Mouse (Mus musculus) forebrain, postnatal 0 days (tissue): ENCODE data around the gene Samhd1. TPM values are rescaled to one million over a fixed set of nuclear protein-coding genes. Genes with fewer than 3 reads are reported as not detected.

Source experiments
- ATAC-seq: fragments of 200-750 bp; cut with Nextera tagmentation; 2 replicates; pipeline ENCODE4 v1.8.0; 2017; ENCODE audit warnings: mild to moderate bottlenecking, moderate library complexity
- DNase-seq: peaks from one replicate; pipeline ENCODE4 v3.0.0-alpha.2; 2015
- H3K27ac ChIP-seq: fragments of 300-500 bp; sonication (generic); 2 replicates; pipeline ENCODE4 v1.5.1; 2014; ENCODE audit warnings: low read depth, mild to moderate bottlenecking, antibody characterized with exemption, low read length, moderate library complexity, mixed read lengths
- H3K27me3 ChIP-seq: fragments of 300-500 bp; sonication (generic); 2 replicates; pipeline ENCODE4 v1.6.1; 2014; ENCODE audit warnings: mild to moderate bottlenecking, low read length, mixed read lengths; ENCODE audit not compliant: insufficient read depth
- H3K36me3 ChIP-seq: fragments of 300-500 bp; sonication (generic); 2 replicates; pipeline ENCODE4 v1.6.1; 2014; ENCODE audit warnings: mild to moderate bottlenecking, moderate library complexity; ENCODE audit not compliant: insufficient read depth
- H3K4me1 ChIP-seq: fragments of 300-500 bp; sonication (generic); 2 replicates; pipeline ENCODE4 v1.6.1; 2014; ENCODE audit warnings: antibody characterized with exemption; ENCODE audit not compliant: insufficient read depth
- H3K4me2 ChIP-seq: fragments of 300-500 bp; sonication (generic); 2 replicates; pipeline ENCODE4 v1.6.1; 2014; ENCODE audit warnings: low read depth, mild to moderate bottlenecking, moderate library complexity
- H3K4me3 ChIP-seq: fragments of 300-500 bp; sonication (generic); 2 replicates; pipeline ENCODE4 v1.5.1; 2014; ENCODE audit warnings: low read depth, low read length, mixed read lengths
- H3K9ac ChIP-seq: fragments of 300-500 bp; sonication (generic); 2 replicates; pipeline ENCODE4 v1.6.1; 2014; ENCODE audit warnings: mild to moderate bottlenecking
- H3K9me3 ChIP-seq: fragments of 300-500 bp; sonication (generic); 2 replicates; pipeline ENCODE4 v1.6.1; 2016; ENCODE audit warnings: low read length
- CTCF ChIP-seq: sonication (generic); IDR thresholded peaks from 2 replicates; pipeline ENCODE4 v1.5.1; 2016; ENCODE audit warnings: antibody characterized with exemption, control low read depth, low read depth
- WGBS: fragments of 180-500 bp; shearing (Covaris S2); extraction: QIAGEN DNeasy Blood & Tissue Kit; methylation state at CpG from one replicate; pipeline ENCODE4 v1.1.7; 2014; 5-methylcytosine and 5-hydroxymethylcytosine counted together
- polyA plus RNA-seq: library from polyadenylated mRNA; unstranded; fragments of >200 nt; fragmentation: Nextera tagmentation; extraction: Ambion mirVana; gene quantifications from 2 replicates; pipeline ENCODE4 v1.2.1, GENCODE M21; 2015
- total RNA-seq: library from RNA; depleted of rRNA; stranded (reverse); fragments of >200 nt; gene quantifications from 2 replicates; pipeline ENCODE4 v1.2.3, GENCODE M21; 2014; rRNA removed

Samhd1 gene
- total and polyA plus RNA-seq, 2 experiments from 2014 or later = 8.0 to 18.5 TPM

- Histone ChIP-seq H3K4me1 (peaks cover 34% of the 10 kb centered on the region), H3K9me3 (no peaks in the 10 kb centered on the region), H3K4me3 (no peak overlapping the region), H3K27ac (peak overlapping the region; percentile 89), H3K9ac (peak overlapping the region; percentile 14; the same call in 1 of the 2 replicates), H3K27me3 (no peaks in the 10 kb centered on the region), H3K4me2 (no peak overlapping the region), H3K36me3 (peaks cover 41% of the 10 kb centered on the region)
- TF ChIP-seq CTCF = no peak
- 57% methylated on average over 13 of the region's 13 CpGs for WGBS
- peak; percentile 66 for DNase-seq
- peak; percentile 32 for ATAC-seq
Measured at GRCm38 (mm10) chr2:157048395-157049181, 86.5 kb downstream of the Samhd1 start.

Other genes starting within 250 kb of the Samhd1 start
- not detected in 2 replicates for gene Sla2, start 248.1 kb downstream of the Samhd1 start, total RNA-seq
- gene Sla2, start 248.1 kb downstream of the Samhd1 start, polyA plus RNA-seq = 0.14 and 0.19 TPM in 2 replicates
- gene Ndrg3, start 143.2 kb downstream of the Samhd1 start, total RNA-seq = 147 and 168 TPM in 2 replicates
- gene Ndrg3, start 143.2 kb downstream of the Samhd1 start, polyA plus RNA-seq = 151 and 161 TPM in 2 replicates
- 8.0 and 12.2 TPM in 2 replicates for gene Dsn1, start 128.1 kb downstream of the Samhd1 start, total RNA-seq
- gene Dsn1, start 128.1 kb downstream of the Samhd1 start, polyA plus RNA-seq = 9.3 and 10.0 TPM in 2 replicates
- 80.5 and 93.7 TPM in 2 replicates for gene Soga1, start 56.0 kb downstream of the Samhd1 start, total RNA-seq
- gene Soga1, start 56.0 kb downstream of the Samhd1 start, polyA plus RNA-seq = 3.1 and 3.9 TPM in 2 replicates
- not detected in 2 replicates for gene Tldc2, start 48.2 kb downstream of the Samhd1 start, total RNA-seq
- not detected in 2 replicates for gene Tldc2, start 48.2 kb downstream of the Samhd1 start, polyA plus RNA-seq
- 5.9 and 10.4 TPM in 2 replicates for gene Rbl1, start 69.3 kb upstream of the Samhd1 start, total RNA-seq
- gene Rbl1, start 69.3 kb upstream of the Samhd1 start, polyA plus RNA-seq = 3.1 and 4.2 TPM in 2 replicates
- gene Rpn2, start 143.8 kb upstream of the Samhd1 start, total RNA-seq = 175 and 198 TPM in 2 replicates
- 152 and 184 TPM in 2 replicates for gene Rpn2, start 143.8 kb upstream of the Samhd1 start, polyA plus RNA-seq
- 0.38 and 1.2 TPM in 2 replicates for gene Mroh8, start 144.3 kb upstream of the Samhd1 start, total RNA-seq
- 0.23 and 0.65 TPM in 2 replicates for gene Mroh8, start 144.3 kb upstream of the Samhd1 start, polyA plus RNA-seq
- gene Ghrh, start 212.2 kb upstream of the Samhd1 start, total RNA-seq = 1.5 and 1.7 TPM in 2 replicates
- gene Ghrh, start 212.2 kb upstream of the Samhd1 start, polyA plus RNA-seq = 0.74 and 2.8 TPM in 2 replicates
- gene Manbal, start 232.3 kb upstream of the Samhd1 start, total RNA-seq = 69.9 and 73.6 TPM in 2 replicates
- 139 TPM in 2 replicates for gene Manbal, start 232.3 kb upstream of the Samhd1 start, polyA plus RNA-seq